Mouse (Mus musculus): ENCODE measurements around the gene Tmem109.
A peak's percentile ranks its signal among the peaks of the same experiment; 100 is the strongest.

- TF ChIP-seq CTCF (IDR thresholded peaks at IDR 0.05; ENCODE audit: control insufficient read depth, insufficient read depth, insufficient replicate concordance, low read depth, low read length) (no peak), POLR2A (IDR thresholded peaks at IDR 0.05; ENCODE audit: control insufficient read depth, low read depth, low read length) (0 out of 2 replicates have a peak, but pooled peaks have one; percentile 31)
These were observed 12.4 kb downstream of the Tmem109 start for GRCm38 (mm10) chr19:10869241-10869885.

Measured in testis, adult 2 months (tissue).